Mouse (Mus musculus) CH12.LX (cell line): ENCODE data around the gene Nt5m. TPM values are rescaled to one million over a fixed set of nuclear protein-coding genes. Genes with fewer than 3 reads are reported as not detected.

Experiments
- DNase-seq: peaks from one replicate; pipeline ENCODE4 v3.0.0-alpha.2; 2013; ENCODE audit errors: extremely low read depth
- H3K27ac ChIP-seq: 2 replicates; pipeline ENCODE4 v1.5.1; 2012; ENCODE audit warnings: low read depth, mild to moderate bottlenecking, control low read depth, moderate library complexity; ENCODE audit not compliant: insufficient read depth
- H3K27me3 ChIP-seq: replicated peaks from 2 replicates; pipeline ENCODE3; 2012; ENCODE audit warnings: inconsistent platforms
- H3K36me3 ChIP-seq, 2 experiments: replicated peaks in 1 of 2; 2 replicates each; pipeline versions ENCODE3 to v1.6.1; 2012; ENCODE audit warnings: inconsistent platforms in 1 of 2, low read length in 1 of 2, mild to moderate bottlenecking in 1 of 2, mixed read lengths in 1 of 2, moderate library complexity in 1 of 2; ENCODE audit not compliant: control insufficient read depth in 1 of 2, insufficient read depth in 1 of 2
- H3K4me1 ChIP-seq, 2 experiments: 2 replicates each; pipeline ENCODE4 v1.6.1; 2012; ENCODE audit warnings: inconsistent platforms in 1 of 2, moderate library complexity in 1 of 2; ENCODE audit not compliant: insufficient read depth in 2 of 2, control insufficient read depth in 1 of 2
- H3K4me2 ChIP-seq: 2 replicates; pipeline ENCODE4 v1.6.1; 2012; ENCODE audit warnings: low read depth, mild to moderate bottlenecking, control low read depth; ENCODE audit not compliant: poor library complexity, insufficient read depth, severe bottlenecking
- H3K4me3 ChIP-seq, 3 experiments: fragments of 150-350 bp in 1 of 3; sonication (generic) in 1 of 3; replicated peaks in 1 of 3; 2 replicates each; pipeline versions ENCODE3 to v1.5.1; 2011 to 2012; ENCODE audit warnings: low read depth in 2 of 3, low read length in 2 of 3, mild to moderate bottlenecking in 2 of 3, moderate library complexity in 2 of 3, control low read depth in 1 of 3, improper control_type of control experiment in 1 of 3, inconsistent platforms in 1 of 3, mixed read lengths in 1 of 3; ENCODE audit not compliant: poor library complexity in 1 of 3
- H3K79me2 ChIP-seq: replicated peaks from 2 replicates; pipeline ENCODE4 v1.6.1; 2012; ENCODE audit warnings: mild to moderate bottlenecking, moderate library complexity; ENCODE audit not compliant: control insufficient read depth, poor library complexity, insufficient read depth, severe bottlenecking; ENCODE audit errors: extremely low read depth
- H3K9ac ChIP-seq: 2 replicates; pipeline ENCODE4 v1.6.1; 2012; ENCODE audit warnings: low read depth, mild to moderate bottlenecking, control low read depth, moderate library complexity; ENCODE audit not compliant: insufficient read depth
- H3K9me3 ChIP-seq: replicated peaks from 2 replicates; pipeline ENCODE3; 2012; ENCODE audit warnings: low read length, inconsistent platforms, mixed read lengths
- BHLHE40 ChIP-seq: IDR thresholded peaks from 2 replicates; pipeline ENCODE4 v1.6.1; 2011; ENCODE audit warnings: mild to moderate bottlenecking, low read depth, low read length, improper control_type of control experiment
- CHD1 ChIP-seq: IDR thresholded peaks from 2 replicates; pipeline ENCODE4 v1.6.1; 2012; ENCODE audit warnings: low read depth, low read length, improper control_type of control experiment, inconsistent platforms
- CHD2 ChIP-seq: IDR thresholded peaks from 2 replicates; pipeline ENCODE4 v1.6.1; 2011; ENCODE audit warnings: low read length, improper control_type of control experiment
- E2F4 ChIP-seq: IDR thresholded peaks from 2 replicates; pipeline ENCODE4 v1.6.1; 2011; ENCODE audit warnings: low read depth, low read length, improper control_type of control experiment; ENCODE audit not compliant: insufficient replicate concordance
- ELF1 ChIP-seq: IDR thresholded peaks from 2 replicates; pipeline ENCODE4 v1.6.1; 2014; ENCODE audit warnings: low read depth, mild to moderate bottlenecking, inconsistent platforms, low read length, improper control_type of control experiment
- EP300 ChIP-seq: IDR thresholded peaks from 2 replicates; pipeline ENCODE4 v1.6.1; 2011; ENCODE audit warnings: low read length, improper control_type of control experiment
- ETS1 ChIP-seq: conservative IDR thresholded peaks from 2 replicates; pipeline ENCODE4 v1.6.1; 2012; ENCODE audit warnings: low read depth, mild to moderate bottlenecking, inconsistent platforms, low read length, improper control_type of control experiment, moderate library complexity
- HCFC1 ChIP-seq: IDR thresholded peaks from 2 replicates; pipeline ENCODE4 v1.6.1; 2012; ENCODE audit warnings: low read depth, mild to moderate bottlenecking, inconsistent platforms, low read length, improper control_type of control experiment
- JUN ChIP-seq: IDR thresholded peaks from 2 replicates; pipeline ENCODE4 v1.6.1; 2011; ENCODE audit warnings: low read depth, mild to moderate bottlenecking, low read length, improper control_type of control experiment, moderate library complexity; ENCODE audit not compliant: insufficient read depth
- JUND ChIP-seq: conservative IDR thresholded peaks from 2 replicates; pipeline ENCODE4 v1.6.1; 2011; ENCODE audit warnings: low read depth, low read length, improper control_type of control experiment
- KAT2A ChIP-seq: IDR thresholded peaks from 2 replicates; pipeline ENCODE4 v1.6.1; 2012; ENCODE audit warnings: low read length, improper control_type of control experiment, inconsistent platforms; ENCODE audit not compliant: insufficient replicate concordance
- MAFK ChIP-seq: IDR thresholded peaks from 2 replicates; pipeline ENCODE4 v1.6.1; 2011; ENCODE audit warnings: low read length, improper control_type of control experiment; ENCODE audit not compliant: insufficient replicate concordance
- MAX ChIP-seq: IDR thresholded peaks from 2 replicates; pipeline ENCODE4 v1.6.1; 2011; ENCODE audit warnings: low read length, improper control_type of control experiment
- MAZ ChIP-seq: IDR thresholded peaks from 2 replicates; pipeline ENCODE4 v1.6.1; 2012; ENCODE audit warnings: low read depth, mild to moderate bottlenecking, inconsistent platforms, low read length, improper control_type of control experiment, moderate library complexity
- MYC ChIP-seq: IDR thresholded peaks from 2 replicates; pipeline ENCODE4 v1.6.1; 2011; ENCODE audit warnings: low read depth, mild to moderate bottlenecking, improper control_type of control experiment, low read length
- NELFE ChIP-seq: IDR thresholded peaks from 2 replicates; pipeline ENCODE4 v1.6.1; 2011; ENCODE audit warnings: low read depth, low read length, improper control_type of control experiment
- PAX5 ChIP-seq: IDR thresholded peaks from 2 replicates; pipeline ENCODE4 v1.6.1; 2012; ENCODE audit warnings: low read length, inconsistent platforms, mixed read lengths
- POLR2A ChIP-seq: IDR thresholded peaks from 2 replicates; pipeline ENCODE4 v1.6.1; 2011; ENCODE audit warnings: low read depth, mild to moderate bottlenecking, improper control_type of control experiment, low read length
- POLR2AphosphoS2 ChIP-seq: IDR thresholded peaks from 2 replicates; pipeline ENCODE4 v1.6.1; 2011; ENCODE audit warnings: low read depth, low read length, improper control_type of control experiment
- RAD21 ChIP-seq: IDR thresholded peaks from 2 replicates; pipeline ENCODE4 v1.6.1; 2011; ENCODE audit warnings: low read depth, mild to moderate bottlenecking, low read length, improper control_type of control experiment, moderate library complexity
- SMC3 ChIP-seq: IDR thresholded peaks from 2 replicates; pipeline ENCODE4 v1.6.1; 2011; ENCODE audit warnings: low read depth, low read length, improper control_type of control experiment
- TCF12 ChIP-seq: IDR thresholded peaks from 2 replicates; pipeline ENCODE4 v1.6.1; 2014; ENCODE audit warnings: low read depth, mild to moderate bottlenecking, inconsistent platforms, low read length, improper control_type of control experiment
- ZMIZ1 ChIP-seq: IDR thresholded peaks from 2 replicates; pipeline ENCODE4 v1.6.1; 2012; ENCODE audit warnings: low read depth, mild to moderate bottlenecking, inconsistent platforms, low read length, improper control_type of control experiment
- dilution Hi-C: fragments of 300-500 bp; cut with MboI; formaldehyde crosslinking; loops from 2 replicates; pipeline ENCODE4 v1.14.3; 2020; ENCODE audit warnings: low sequenced_read_pairs; ENCODE audit not compliant: extremely low pct_unique_long_range_greater_than_20kb, extremely low pct_ligation_motif_present
- in situ Hi-C: fragments of 300-500 bp; cut with MboI; formaldehyde crosslinking; loops from 3 replicates; pipeline ENCODE4 v1.14.3; 2019; ENCODE audit warnings: low sequenced_read_pairs, low pct_ligation_motif_present, low pct_unique_long_range_greater_than_20kb, mixed read lengths
- polyA plus RNA-seq: library from polyadenylated mRNA; unstranded; fragments of >175 nt; gene quantifications from 2 replicates; pipeline ENCODE4 v1.2.1, GENCODE M21; 2012; ENCODE audit warnings: low read depth; ENCODE audit not compliant: insufficient read length
- total RNA-seq, 2 experiments: library from RNA; depleted of rRNA; stranded (reverse); fragments of 300-350 nt in 1 of 2; fragments of >200 nt in 1 of 2; gene quantifications; 2 replicates each; pipeline ENCODE4 v1.2.3; 2012 to 2014

The Nt5m gene
- total and polyA plus RNA-seq, 3 experiments = 22.3 to 25.7 (median 24.3) TPM

- H3K4me2 ChIP-seq = no peak overlapping the region
- H3K36me3 ChIP-seq = peaks cover 9 to 68% of the 10 kb centered on the region in 2 experiments
- no peaks in the 10 kb centered on the region for H3K4me1 ChIP-seq
- in situ Hi-C loops = no loop called here
- dilution Hi-C loops = no loop called here
- no peak for DNase-seq
- no peak overlapping the region for H3K4me3 ChIP-seq
- TF ChIP-seq ELF1 (no peak), CHD1 (no peak), EP300 (no peak), NELFE (no peak), POLR2A (no peak), ZMIZ1 (no peak), E2F4 (no peak), BHLHE40 (no peak), MAFK (no peak), ETS1 (no peak)
- H3K27me3 ChIP-seq = no peaks in the 10 kb centered on the region
- H3K27ac ChIP-seq = no peak overlapping the region
- no peaks in the 10 kb centered on the region for H3K9me3 ChIP-seq
- no peaks in the 10 kb centered on the region for H3K79me2 ChIP-seq
- H3K9ac ChIP-seq = no peak overlapping the region
Measured at GRCm38 (mm10) chr11:59860467-59860866, 21.2 kb downstream of the Nt5m start.

GRCm38 (mm10) chr11:59864316-59864715 lies 25.1 kb downstream of the Nt5m start:
- no peaks in the 10 kb centered on the region for H3K79me2 ChIP-seq
- no peak overlapping the region for H3K4me3 ChIP-seq
- H3K27ac ChIP-seq = no peak overlapping the region
- DNase-seq = no peak
- H3K4me1 ChIP-seq = no peaks in the 10 kb centered on the region
- no peaks in the 10 kb centered on the region for H3K27me3 ChIP-seq
- H3K9ac ChIP-seq = no peak overlapping the region
- no peak overlapping the region for H3K4me2 ChIP-seq
- dilution Hi-C loops = no loop called here
- in situ Hi-C loops = no loop called here
- peaks cover 11 to 64% of the 10 kb centered on the region in 2 experiments for H3K36me3 ChIP-seq
- TF ChIP-seq MAFK (no peak), KAT2A (no peak), ZMIZ1 (no peak), SMC3 (no peak), HCFC1 (no peak), POLR2AphosphoS2 (no peak), MAZ (no peak), ELF1 (no peak)
- no peaks in the 10 kb centered on the region for H3K9me3 ChIP-seq

- dilution Hi-C loops (no loop called here), in situ Hi-C loops (no loop called here)
- no peaks in the 10 kb centered on the region for H3K79me2 ChIP-seq
- H3K9me3 ChIP-seq = no peaks in the 10 kb centered on the region
- peaks cover 43 to 66% of the 10 kb centered on the region in 2 experiments for H3K36me3 ChIP-seq
- no peak overlapping the region for H3K27ac ChIP-seq
- no peak overlapping the region for H3K4me3 ChIP-seq
- DNase-seq = no peak
- H3K27me3 ChIP-seq = no peaks in the 10 kb centered on the region
- no peak overlapping the region for H3K9ac ChIP-seq
- no peak overlapping the region for H3K4me2 ChIP-seq
- TF ChIP-seq RAD21 (no peak), TCF12 (no peak), POLR2A (no peak), PAX5 (no peak), EP300 (no peak), CHD2 (no peak), JUN (no peak), MYC (no peak), MAFK (no peak), POLR2AphosphoS2 (no peak), MAX (no peak), MAZ (no peak), JUND (no peak)
- H3K4me1 ChIP-seq = no peaks in the 10 kb centered on the region
Measured at GRCm38 (mm10) chr11:59872124-59872523, 32.9 kb downstream of the Nt5m start.
